Mouse (Mus musculus) stomach, postnatal 0 days (tissue): Measurements from ENCODE around the gene Astn1. TPM values are rescaled to one million over a fixed set of nuclear protein-coding genes. Genes with fewer than 3 reads are reported as not detected.

Source experiments
- ATAC-seq: fragments of 200-750 bp; cut with Nextera tagmentation; 2 replicates; pipeline ENCODE4 v1.8.0; 2017; ENCODE audit not compliant: low FRiP score, low TSS enrichment
- DNase-seq: peaks from one replicate; pipeline ENCODE4 v3.0.0-alpha.2; 2016; ENCODE audit warnings: low spot score
- H3K27ac ChIP-seq: fragments of 300-500 bp; sonication (generic); replicated peaks from 2 replicates; pipeline ENCODE4 v1.5.1; 2014; ENCODE audit warnings: mild to moderate bottlenecking, control low read depth
- H3K27me3 ChIP-seq: fragments of 300-500 bp; sonication (generic); 2 replicates; pipeline ENCODE4 v1.6.1; 2014; ENCODE audit warnings: low read length; ENCODE audit not compliant: control insufficient read depth, insufficient read depth
- H3K36me3 ChIP-seq: fragments of 300-500 bp; sonication (generic); 2 replicates; pipeline ENCODE4 v1.6.1; 2014; ENCODE audit warnings: low read length, mixed read lengths; ENCODE audit not compliant: control insufficient read depth, insufficient read depth
- H3K4me1 ChIP-seq: fragments of 300-500 bp; sonication (generic); replicated peaks from 2 replicates; pipeline ENCODE4 v1.6.1; 2014; ENCODE audit warnings: antibody characterized with exemption; ENCODE audit not compliant: control insufficient read depth, insufficient read depth
- H3K4me2 ChIP-seq: fragments of 300-500 bp; sonication (generic); replicated peaks from 2 replicates; pipeline ENCODE4 v1.6.1; 2014; ENCODE audit warnings: low read depth, mild to moderate bottlenecking, control low read depth, moderate library complexity
- H3K4me3 ChIP-seq: fragments of 300-500 bp; sonication (generic); 2 replicates; pipeline ENCODE4 v1.5.1; 2014; ENCODE audit warnings: low read depth, low read length, control low read depth
- H3K9ac ChIP-seq: fragments of 300-500 bp; sonication (generic); 2 replicates; pipeline ENCODE4 v1.6.1; 2014; ENCODE audit warnings: mild to moderate bottlenecking, low read length, control low read depth, mixed read lengths
- H3K9me3 ChIP-seq: fragments of 300-500 bp; sonication (generic); 2 replicates; pipeline ENCODE4 v1.6.1; 2016; ENCODE audit warnings: low read length; ENCODE audit not compliant: control insufficient read depth
- CTCF ChIP-seq: IDR thresholded peaks from 2 replicates; pipeline ENCODE4 v1.5.1; 2016; ENCODE audit warnings: antibody characterized with exemption, low read depth, mild to moderate bottlenecking, moderate library complexity
- EP300 ChIP-seq: optimal IDR thresholded peaks from 2 replicates; pipeline ENCODE3; 2016; ENCODE audit warnings: antibody characterized with exemption
- WGBS: fragments of 180-500 bp; shearing (Covaris S2); extraction: QIAGEN DNeasy Blood & Tissue Kit; methylation state at CpG from one replicate; pipeline ENCODE4 v1.1.7; 2014; 5-methylcytosine and 5-hydroxymethylcytosine counted together
- polyA plus RNA-seq: library from polyadenylated mRNA; unstranded; fragments of >200 nt; fragmentation: Nextera tagmentation; extraction: Ambion mirVana; gene quantifications from 2 replicates; pipeline ENCODE4 v1.2.1, GENCODE M21; 2015

The Astn1 gene
- polyA plus RNA-seq, 1 experiment from 2014 or later = 0.47 TPM

DNA sequence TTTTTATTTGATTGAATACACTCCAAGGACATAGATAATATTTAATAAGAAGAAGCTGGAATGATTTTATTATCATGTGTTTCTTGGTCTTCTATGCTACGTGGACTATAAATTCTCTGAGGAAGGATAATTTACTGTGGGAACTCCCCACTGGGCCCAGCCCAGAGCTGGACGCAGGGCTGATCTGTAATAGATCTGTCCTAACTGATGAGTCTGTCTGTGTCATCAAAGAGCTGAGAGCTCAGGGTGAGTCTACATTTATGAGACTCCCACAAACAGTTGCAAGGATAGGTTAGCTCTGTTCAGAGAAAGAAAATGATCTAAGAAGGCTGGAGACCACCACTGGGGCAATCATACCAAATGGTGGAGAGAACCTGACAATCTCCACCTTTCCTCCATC is 271.4 kb downstream of the Astn1 start:
- TF ChIP-seq CTCF (no peak), EP300 (no peak)
- no peaks in the 10 kb centered on the region for H3K4me1 ChIP-seq
- no peak for ATAC-seq
- no peak overlapping the region for H3K4me3 ChIP-seq
- H3K36me3 ChIP-seq = no peaks in the 10 kb centered on the region
- no peak overlapping the region for H3K27ac ChIP-seq
- H3K4me2 ChIP-seq = no peak overlapping the region
- DNase-seq = no peak
- H3K9ac ChIP-seq = no peak overlapping the region
- no peaks in the 10 kb centered on the region for H3K9me3 ChIP-seq
- 82% methylated on average over 2 of the region's 2 CpGs for WGBS
- H3K27me3 ChIP-seq = no peaks in the 10 kb centered on the region

DNA sequence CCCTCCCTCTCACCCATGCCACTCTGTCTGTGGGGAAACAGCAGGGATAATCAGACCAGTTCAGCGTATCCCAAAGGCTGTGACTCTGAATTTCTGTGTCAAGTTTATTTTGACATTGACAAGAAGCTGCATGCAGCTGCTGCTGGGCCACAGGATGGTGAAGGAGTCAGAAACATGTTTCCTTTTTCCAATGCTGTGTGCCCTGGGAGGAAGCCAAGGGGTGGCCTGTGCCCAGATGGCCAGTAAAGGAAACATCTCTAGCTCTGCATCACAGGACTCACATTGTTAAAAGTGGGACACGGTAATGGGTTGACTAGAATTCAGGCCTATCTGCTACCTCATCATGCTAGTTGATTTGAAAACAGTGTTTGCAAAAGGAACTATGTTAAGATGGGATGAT is 279.2 kb downstream of the Astn1 start:
- Histone ChIP-seq H3K27me3 (no peaks in the 10 kb centered on the region), H3K4me2 (no peak overlapping the region), H3K4me3 (no peak overlapping the region), H3K4me1 (no peaks in the 10 kb centered on the region), H3K9ac (no peak overlapping the region), H3K36me3 (no peaks in the 10 kb centered on the region), H3K27ac (no peak overlapping the region), H3K9me3 (no peaks in the 10 kb centered on the region)
- 66% methylated on average over 2 of the region's 2 CpGs for WGBS
- TF ChIP-seq EP300 (no peak), CTCF (no peak)
- ATAC-seq = no peak
- DNase-seq = no peak

DNA sequence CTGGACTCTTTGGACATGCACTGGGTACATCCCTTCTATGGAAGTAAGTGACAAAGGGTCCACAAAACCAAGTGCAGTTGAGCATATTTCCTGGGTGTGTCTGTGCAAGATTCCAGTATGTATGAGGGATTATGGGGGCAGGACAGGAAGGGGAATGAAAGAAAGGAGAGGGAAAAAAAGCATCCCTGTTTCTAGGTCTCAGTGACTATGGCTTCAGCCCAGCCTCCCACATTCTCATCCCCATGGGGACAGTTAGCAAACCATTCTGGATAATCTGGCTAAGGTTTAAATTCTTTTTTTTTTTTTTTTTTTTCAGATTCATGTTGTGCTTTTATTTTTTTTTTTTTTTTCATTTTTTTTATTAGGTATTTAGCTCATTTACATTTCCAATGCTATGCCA is 280.2 kb downstream of the Astn1 start:
- Histone ChIP-seq H3K9ac (no peak overlapping the region), H3K4me2 (no peak overlapping the region), H3K4me3 (no peak overlapping the region), H3K27me3 (no peaks in the 10 kb centered on the region), H3K36me3 (no peaks in the 10 kb centered on the region), H3K9me3 (no peaks in the 10 kb centered on the region), H3K27ac (no peak overlapping the region), H3K4me1 (no peaks in the 10 kb centered on the region)
- no peak for ATAC-seq
- no peak for DNase-seq
- no peak for TF ChIP-seq CTCF
- no peak for TF ChIP-seq EP300

DNA sequence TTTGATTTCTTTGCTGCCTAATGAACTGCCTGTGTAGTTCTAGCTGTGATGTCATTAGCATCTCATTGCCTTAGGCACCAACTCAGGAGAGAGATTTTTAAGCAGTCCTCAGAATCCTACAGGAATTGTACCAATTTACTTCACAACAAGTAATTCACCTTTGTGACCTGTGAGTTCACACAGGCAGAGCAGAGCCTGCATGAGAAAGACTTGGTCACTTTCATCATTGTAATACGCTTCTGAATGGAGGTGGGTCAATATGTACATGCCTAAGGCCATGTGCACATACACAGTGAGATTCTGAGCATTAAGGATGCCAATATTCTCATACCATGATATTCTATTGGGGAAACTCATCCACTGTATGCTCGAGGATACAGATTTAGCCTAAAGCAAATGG is 290.7 kb downstream of the Astn1 start:
- Histone ChIP-seq H3K4me2 (no peak overlapping the region), H3K36me3 (no peaks in the 10 kb centered on the region), H3K4me3 (no peak overlapping the region), H3K27ac (no peak overlapping the region), H3K9me3 (no peaks in the 10 kb centered on the region), H3K27me3 (no peaks in the 10 kb centered on the region), H3K4me1 (no peaks in the 10 kb centered on the region), H3K9ac (no peak overlapping the region)
- ATAC-seq (no peak), DNase-seq (no peak)
- 72% methylated on average over 2 of the region's 2 CpGs for WGBS
- TF ChIP-seq EP300 (no peak), CTCF (no peak)

DNA sequence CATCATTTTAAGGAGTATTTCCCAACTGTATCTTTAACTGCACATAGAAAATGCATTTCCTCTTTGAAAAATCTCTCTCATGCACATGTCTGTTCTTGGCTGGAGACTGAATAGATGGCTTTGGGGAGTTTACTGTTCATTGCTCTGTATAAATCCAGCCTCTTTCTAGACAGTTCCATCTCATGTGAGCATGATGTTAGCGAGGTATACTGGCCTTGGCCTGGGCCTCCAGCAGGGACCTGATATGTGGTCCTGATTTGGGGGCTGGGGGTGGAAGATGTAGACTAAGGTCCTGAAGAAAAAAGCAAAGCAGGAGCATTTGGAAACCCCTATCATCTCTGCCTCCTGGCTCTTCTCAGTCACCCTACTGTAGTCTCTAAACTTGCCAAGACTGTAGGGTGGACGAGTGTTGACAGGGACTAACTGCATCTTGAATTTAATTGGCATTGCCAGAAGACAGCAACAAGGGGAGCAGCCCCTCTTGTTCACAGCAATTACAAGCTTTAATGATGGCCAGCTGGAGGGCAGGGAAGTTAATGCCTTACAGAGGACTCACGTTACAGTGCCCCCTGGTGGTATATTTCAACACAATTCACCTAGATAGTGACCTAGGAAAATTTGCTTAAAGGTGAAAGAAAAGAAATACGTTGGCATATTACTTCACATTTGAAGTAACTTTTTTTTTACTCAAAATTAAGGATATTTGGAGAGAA is 291.9 kb downstream of the Astn1 start:
- 37% methylated on average over 4 of the region's 4 CpGs for WGBS
- ATAC-seq = no peak
- Histone ChIP-seq H3K27ac (no peak overlapping the region), H3K4me3 (no peak overlapping the region), H3K9ac (no peak overlapping the region), H3K4me2 (no peak overlapping the region), H3K9me3 (no peaks in the 10 kb centered on the region), H3K27me3 (no peaks in the 10 kb centered on the region), H3K36me3 (no peaks in the 10 kb centered on the region), H3K4me1 (no peaks in the 10 kb centered on the region)
- TF ChIP-seq CTCF (peak; percentile 70), EP300 (no peak)
- peak; percentile 16 for DNase-seq

DNA sequence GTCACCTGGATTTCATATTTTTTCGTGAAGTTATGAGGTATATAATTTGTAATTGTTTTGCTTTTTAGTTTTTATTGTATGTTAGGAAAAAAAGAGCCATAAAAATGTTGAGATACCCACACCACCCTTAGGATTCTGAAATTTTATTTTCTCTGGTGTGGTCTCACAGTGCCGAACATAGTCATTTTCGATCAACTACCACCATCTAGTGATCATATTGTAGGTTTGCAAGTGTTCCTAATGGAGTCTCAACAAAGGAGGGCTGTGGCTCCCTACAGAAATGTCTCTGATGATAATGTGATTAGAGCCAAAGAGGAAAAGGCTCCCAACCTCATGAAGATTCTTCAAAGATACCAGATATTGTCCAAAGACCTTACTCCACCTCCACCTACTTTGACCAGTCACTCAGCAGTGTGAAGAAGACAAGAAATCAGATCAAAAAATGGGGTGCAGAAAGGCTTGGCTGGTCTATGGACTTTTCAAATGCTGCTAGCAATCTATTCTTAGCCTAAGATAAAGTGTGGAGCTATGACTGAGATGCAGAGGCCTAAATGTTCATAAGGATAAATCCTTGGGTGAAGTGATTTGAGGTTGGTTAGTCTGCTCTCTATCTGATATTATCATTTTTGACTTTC is 292.6 kb downstream of the Astn1 start:
- TF ChIP-seq CTCF (peak; percentile 76), EP300 (no peak)
- no peak overlapping the region for H3K4me3 ChIP-seq
- H3K4me2 ChIP-seq = no peak overlapping the region
- no peak; the same call in 1 of the 2 replicates for ATAC-seq
- H3K9ac ChIP-seq = no peak overlapping the region
- no peaks in the 10 kb centered on the region for H3K27me3 ChIP-seq
- no peak for DNase-seq
- H3K36me3 ChIP-seq = no peaks in the 10 kb centered on the region
- H3K9me3 ChIP-seq = no peaks in the 10 kb centered on the region
- WGBS = 29% methylated on average over 3 of the region's 3 CpGs
- H3K27ac ChIP-seq = no peak overlapping the region
- no peaks in the 10 kb centered on the region for H3K4me1 ChIP-seq
